In the genomic region with DNA sequence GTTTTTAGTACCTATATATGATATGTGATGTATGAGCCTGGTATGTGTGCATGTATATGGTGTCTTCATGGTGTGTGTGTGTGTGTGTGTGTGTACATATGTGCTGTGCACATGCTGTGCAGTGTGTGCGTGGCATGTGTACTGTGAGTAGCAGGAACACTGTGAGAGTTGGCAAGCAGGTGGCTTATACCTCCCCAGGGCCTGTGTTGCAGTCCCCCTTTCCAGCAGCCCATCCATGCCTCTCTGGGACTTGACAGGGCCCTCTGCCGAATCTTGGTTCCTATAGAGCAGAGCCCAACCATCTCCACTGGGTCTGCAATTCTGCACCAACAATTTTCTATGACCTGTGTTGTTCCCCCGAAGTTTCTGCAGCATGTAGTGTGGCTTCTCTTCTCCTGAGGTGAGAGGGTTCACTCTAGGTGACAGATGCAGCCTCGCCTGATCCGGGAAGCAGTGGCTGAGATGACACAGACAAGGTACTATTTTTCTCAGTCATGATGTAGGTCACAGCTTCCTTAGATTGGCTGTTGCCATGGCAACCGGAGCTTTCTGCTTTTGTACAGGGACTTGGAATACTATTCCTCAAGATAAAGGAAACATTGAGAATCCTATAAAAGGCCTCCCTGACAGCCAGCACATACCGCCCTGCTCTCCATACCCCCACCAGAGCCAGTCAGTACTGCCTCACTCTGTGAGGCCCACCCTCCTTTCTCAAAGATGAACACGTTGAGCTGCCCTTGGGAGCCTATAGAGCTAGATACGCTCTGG, we compare ENCODE assay signal across 8 mouse cellular contexts.
DNase-seq lines count a peak whose midpoint lies in the region; ATAC-seq and TF ChIP-seq lines count a peak whose summit lies in the region.

No protein-coding gene starts in this region.

- no peak overlapping the region for H3K9ac ChIP-seq in lung, embryonic 14.5 days
- H3K9ac ChIP-seq in hindbrain, postnatal 0 days (replicated peaks; ENCODE audit: low read length) = no peak overlapping the region
- H3K9ac ChIP-seq in midbrain, embryonic 11.5 days (ENCODE audit: low read length) = no peak overlapping the region

- no peak; the same call in 1 of the 2 replicates for ATAC-seq in lung, embryonic 14.5 days (ENCODE audit: insufficient read depth)
- ATAC-seq in hindbrain, postnatal 0 days = peak; percentile 88
- ATAC-seq in midbrain, embryonic 11.5 days (ENCODE audit: low FRiP score) = peak; percentile 54; the same call in 1 of the 2 replicates

- H3K4me3 ChIP-seq in lung, embryonic 14.5 days (ENCODE audit: low read depth, low read length) = no peak overlapping the region
- no peak overlapping the region for H3K4me3 ChIP-seq in hindbrain, postnatal 0 days (ENCODE audit: low read length)
- H3K4me3 ChIP-seq in midbrain, embryonic 11.5 days (ENCODE audit: low read depth, low read length) = no peak overlapping the region

- 51% methylated on average over 9 of the region's 9 CpGs for WGBS in lung, embryonic 14.5 days
- WGBS in hindbrain, postnatal 0 days = 48% methylated on average over 9 of the region's 9 CpGs
- 67% methylated on average over 9 of the region's 9 CpGs for WGBS in midbrain, embryonic 11.5 days

- DNase-seq in lung, embryonic 14.5 days = peak; percentile 30
- DNase-seq in lung, postnatal 36 days = no peak
- DNase-seq in hindbrain, postnatal 0 days (ENCODE audit: low spot score) = peak; percentile 87
- DNase-seq in midbrain, embryonic 11.5 days (ENCODE audit: low spot score, missing footprints) = peak; percentile 87
- DNase-seq in right cerebral cortex, postnatal 4 days = peak; percentile 86
- no peak for DNase-seq in thymus, postnatal 10 days (ENCODE audit: low spot score in 2 of 2)
- no peak for DNase-seq in gastrocnemius, postnatal 25 days
- no peak for DNase-seq in lung, postnatal 25 days (ENCODE audit: low spot score)

- no peak overlapping the region for H3K27ac ChIP-seq in lung, embryonic 14.5 days (ENCODE audit: low read depth)
- peak overlapping the region; percentile 64 for H3K27ac ChIP-seq in hindbrain, postnatal 0 days
- no peak overlapping the region for H3K27ac ChIP-seq in midbrain, embryonic 11.5 days (ENCODE audit: low read depth, low read length)

- TF ChIP-seq CTCF in lung, embryonic 14.5 days (IDR thresholded peaks at IDR 0.05; ENCODE audit: low read depth) = no peak
- TF ChIP-seq CTCF in hindbrain, postnatal 0 days (IDR thresholded peaks at IDR 0.05; ENCODE audit: low read depth) = no peak

- H3K4me1 ChIP-seq in lung, embryonic 14.5 days (ENCODE audit: insufficient read depth) = no peaks in the 10 kb centered on the region
- peaks cover 6% of the 10 kb centered on the region for H3K4me1 ChIP-seq in hindbrain, postnatal 0 days (ENCODE audit: insufficient read depth, low read length)
- H3K4me1 ChIP-seq in midbrain, embryonic 11.5 days (ENCODE audit: control insufficient read depth, insufficient read depth, low read length) = peaks cover 6% of the 10 kb centered on the region

- no peaks in the 10 kb centered on the region for H3K36me3 ChIP-seq in lung, embryonic 14.5 days (ENCODE audit: insufficient read depth)
- H3K36me3 ChIP-seq in hindbrain, postnatal 0 days (ENCODE audit: insufficient read depth, low read length) = no peaks in the 10 kb centered on the region
- no peaks in the 10 kb centered on the region for H3K36me3 ChIP-seq in midbrain, embryonic 11.5 days (ENCODE audit: control insufficient read depth, insufficient read depth, low read length)

- H3K27me3 ChIP-seq in lung, embryonic 14.5 days (ENCODE audit: insufficient read depth, low read length) = no peaks in the 10 kb centered on the region
- H3K27me3 ChIP-seq in hindbrain, postnatal 0 days (ENCODE audit: insufficient read depth, low read length) = no peaks in the 10 kb centered on the region
- H3K27me3 ChIP-seq in midbrain, embryonic 11.5 days (ENCODE audit: control insufficient read depth, insufficient read depth, low read length) = no peaks in the 10 kb centered on the region

- H3K9me3 ChIP-seq in lung, embryonic 14.5 days (ENCODE audit: low read depth, low read length) = no peaks in the 10 kb centered on the region
- no peaks in the 10 kb centered on the region for H3K9me3 ChIP-seq in hindbrain, postnatal 0 days (ENCODE audit: low read length)
- H3K9me3 ChIP-seq in midbrain, embryonic 11.5 days (ENCODE audit: control insufficient read depth, low read length) = no peaks in the 10 kb centered on the region

- H3K4me2 ChIP-seq in lung, embryonic 14.5 days = no peak overlapping the region
- H3K4me2 ChIP-seq in hindbrain, postnatal 0 days (ENCODE audit: low read depth, low read length) = no peak overlapping the region
- H3K4me2 ChIP-seq in midbrain, embryonic 11.5 days = no peak overlapping the region

Comparison
In these comparisons a context has a peak if more than half of its experiments do, and no peak if none do; other contexts are left out.
1. DNase-seq: peak in lung, embryonic 14.5 days (single experiment), hindbrain, postnatal 0 days (single experiment), midbrain, embryonic 11.5 days (single experiment) and right cerebral cortex, postnatal 4 days (single experiment); none in lung, postnatal 36 days (single experiment), thymus, postnatal 10 days (0 of 2), gastrocnemius, postnatal 25 days (single experiment) and lung, postnatal 25 days (single experiment).